Mouse (Mus musculus): ENCODE data around the gene Tspyl2. TPM values are rescaled to one million over a fixed set of nuclear protein-coding genes. Genes with fewer than 3 reads are reported as not detected.
A peak's percentile ranks its signal among the peaks of the same experiment; 100 is the strongest.
"Not testable (repeated sequence)": the region's sequence is repeated elsewhere in the genome, so short reads cannot be mapped to it uniquely, and the experiment has no call there.

Gene Tspyl2
- polyA plus RNA-seq, 1 experiment, result 18.8 TPM

DNA sequence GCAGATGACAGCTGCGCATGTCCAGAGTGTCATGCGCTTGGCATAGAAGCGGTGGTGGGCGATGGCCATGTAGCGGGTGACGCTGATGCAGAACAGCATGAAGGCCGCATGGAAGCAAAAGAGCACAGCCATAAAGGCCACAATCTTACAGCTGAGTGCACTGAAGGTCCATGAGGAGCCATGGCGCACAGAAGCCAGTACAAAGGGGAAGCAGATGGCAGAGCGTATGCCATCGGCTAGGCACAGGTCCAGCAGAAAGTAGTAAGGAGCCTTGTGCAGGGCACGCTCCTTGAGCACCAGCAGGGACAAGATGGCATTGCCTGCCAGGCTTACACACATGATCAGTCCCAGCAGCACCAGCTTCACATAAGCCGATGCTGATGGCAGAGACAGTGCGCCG lies 4.8 kb upstream of the Tspyl2 start:
- no peak overlapping the region for H3ac ChIP-seq (ENCODE audit: control insufficient read depth, insufficient read length, low read depth)
- TF ChIP-seq USF1 (IDR thresholded peaks at IDR 0.05; ENCODE audit: low read depth), result no peak
- TF ChIP-seq CEBPB (IDR thresholded peaks at IDR 0.05; ENCODE audit: low read depth), result no peak
- TF ChIP-seq CTCF (IDR thresholded peaks at IDR 0.05; ENCODE audit: control insufficient read depth, insufficient read depth, insufficient read length), result no peak
- no peak for TF ChIP-seq MYOG (IDR thresholded peaks at IDR 0.05; ENCODE audit: control insufficient read depth, extremely low read depth, insufficient read length)
- TF ChIP-seq MAX (IDR thresholded peaks at IDR 0.05), result no peak
- no peak overlapping the region for H3K4me3 ChIP-seq (ENCODE audit: insufficient read depth, poor library complexity, severe bottlenecking)
- no peaks in the 10 kb centered on the region for H3K79me3 ChIP-seq (ENCODE audit: low read depth)
- H3K79me2 ChIP-seq (ENCODE audit: control insufficient read depth, insufficient read depth), result peaks cover 1% of the 10 kb centered on the region
- H3K36me3 ChIP-seq (ENCODE audit: control insufficient read depth, insufficient read depth), result no peaks in the 10 kb centered on the region
- no peaks in the 10 kb centered on the region for H3K27me3 ChIP-seq (ENCODE audit: control insufficient read depth, insufficient read depth, insufficient read length)

DNA sequence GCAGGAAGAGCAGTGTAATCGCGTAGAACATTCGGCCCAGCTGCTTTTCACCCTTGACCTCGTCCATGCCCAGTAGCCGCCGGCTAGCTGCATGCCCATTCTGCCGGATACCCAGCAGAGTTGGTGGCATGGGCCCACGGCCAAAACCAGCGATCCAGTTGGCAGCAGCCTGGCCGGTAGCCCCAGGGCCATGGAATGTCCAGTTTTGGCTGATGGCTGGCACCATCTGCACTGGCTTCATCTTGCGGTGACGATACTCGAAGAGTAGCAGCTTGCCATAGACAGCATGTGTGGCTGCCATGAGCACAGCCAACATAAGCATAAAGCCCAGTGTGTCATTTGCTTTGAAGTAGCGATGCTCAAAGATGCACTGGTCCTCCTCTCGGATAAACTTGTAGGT lies 4.4 kb upstream of the Tspyl2 start:
- Histone ChIP-seq H3K27me3 (ENCODE audit: control insufficient read depth, insufficient read depth, insufficient read length) (no peaks in the 10 kb centered on the region), H3K79me3 (ENCODE audit: low read depth) (peaks cover under 1% of the 10 kb centered on the region), H3ac (ENCODE audit: control insufficient read depth, insufficient read length, low read depth) (no peak overlapping the region), H3K79me2 (ENCODE audit: control insufficient read depth, insufficient read depth) (peaks cover 6% of the 10 kb centered on the region), H3K4me3 (ENCODE audit: insufficient read depth, poor library complexity, severe bottlenecking) (no peak overlapping the region), H3K36me3 (ENCODE audit: control insufficient read depth, insufficient read depth) (no peaks in the 10 kb centered on the region)
- TF ChIP-seq MAX (IDR thresholded peaks at IDR 0.05) (no peak), MYOD1 (IDR thresholded peaks at IDR 0.05; ENCODE audit: control insufficient read depth, insufficient read length, low read depth) (no peak), FOSL1 (IDR thresholded peaks at IDR 0.05; ENCODE audit: insufficient read depth, low read length, poor library complexity, severe bottlenecking) (no peak), CTCF (IDR thresholded peaks at IDR 0.05; ENCODE audit: control insufficient read depth, insufficient read depth, insufficient read length) (no peak), MYOG (IDR thresholded peaks at IDR 0.05; ENCODE audit: control insufficient read depth, extremely low read depth, insufficient read length) (no peak), CEBPB (IDR thresholded peaks at IDR 0.05; ENCODE audit: low read depth) (no peak), USF1 (IDR thresholded peaks at IDR 0.05; ENCODE audit: low read depth) (no peak)

DNA sequence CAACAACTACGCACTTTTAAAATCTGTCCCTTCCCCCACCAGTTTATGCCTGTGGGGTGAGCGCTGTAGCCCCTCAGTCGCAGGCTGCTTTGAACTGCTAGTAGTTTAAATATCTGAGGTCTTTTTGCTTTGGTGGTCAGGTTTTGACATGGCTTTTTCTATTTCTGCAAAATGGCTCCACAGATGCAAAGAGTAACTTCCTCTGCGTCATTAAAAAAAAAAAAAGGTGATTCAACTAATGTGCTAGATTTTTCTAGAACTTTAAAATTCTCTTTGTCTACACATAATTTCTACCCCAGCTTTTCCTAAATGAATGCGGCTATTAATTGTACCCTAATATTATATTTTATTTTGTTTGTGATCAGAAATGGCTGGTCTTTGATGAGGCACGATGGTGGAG lies 678 bp upstream of the Tspyl2 start:
- TF ChIP-seq MAX (IDR thresholded peaks at IDR 0.05), result no peak
- no peak for TF ChIP-seq CTCF (IDR thresholded peaks at IDR 0.05; ENCODE audit: control insufficient read depth, insufficient read depth, insufficient read length)
- no peak for TF ChIP-seq MYOG (IDR thresholded peaks at IDR 0.05; ENCODE audit: control insufficient read depth, extremely low read depth, insufficient read length)
- TF ChIP-seq FOSL1 (IDR thresholded peaks at IDR 0.05; ENCODE audit: insufficient read depth, low read length, poor library complexity, severe bottlenecking), result no peak
- no peak for TF ChIP-seq USF1 (IDR thresholded peaks at IDR 0.05; ENCODE audit: low read depth)
- no peak for TF ChIP-seq MYOD1 (IDR thresholded peaks at IDR 0.05; ENCODE audit: control insufficient read depth, insufficient read length, low read depth)
- no peak for TF ChIP-seq CEBPB (IDR thresholded peaks at IDR 0.05; ENCODE audit: low read depth)
- Histone ChIP-seq H3ac (ENCODE audit: control insufficient read depth, insufficient read length, low read depth) (no peak overlapping the region), H3K79me2 (ENCODE audit: control insufficient read depth, insufficient read depth) (peaks cover 28% of the 10 kb centered on the region), H3K27me3 (ENCODE audit: control insufficient read depth, insufficient read depth, insufficient read length) (no peaks in the 10 kb centered on the region), H3K4me3 (ENCODE audit: insufficient read depth, poor library complexity, severe bottlenecking) (peak overlapping the region; percentile 21), H3K36me3 (ENCODE audit: control insufficient read depth, insufficient read depth) (peaks cover 10% of the 10 kb centered on the region), H3K79me3 (ENCODE audit: low read depth) (peaks cover 9% of the 10 kb centered on the region)

DNA sequence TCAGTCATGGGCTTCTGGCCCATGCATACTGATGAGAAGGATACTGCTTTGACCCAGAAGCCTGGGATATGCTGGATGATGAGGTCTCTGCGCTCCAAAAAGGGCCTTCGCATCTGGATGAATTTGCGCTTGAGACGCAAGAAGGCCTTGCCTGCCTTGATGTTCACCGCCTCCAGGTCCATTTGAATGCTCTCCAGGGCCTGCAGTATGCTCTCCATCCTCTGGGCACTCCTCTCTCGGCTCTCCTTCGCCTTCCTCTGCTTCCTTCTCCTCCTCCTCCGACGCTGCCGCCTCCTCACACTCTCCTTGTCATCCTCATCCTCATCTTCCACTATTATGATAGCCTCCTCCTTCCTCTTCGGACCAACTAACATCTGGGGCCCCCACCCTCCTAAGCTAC lies 729 bp downstream of the Tspyl2 start:
- peaks cover 10% of the 10 kb centered on the region for H3K36me3 ChIP-seq (ENCODE audit: control insufficient read depth, insufficient read depth)
- peaks cover 28% of the 10 kb centered on the region for H3K79me2 ChIP-seq (ENCODE audit: control insufficient read depth, insufficient read depth)
- TF ChIP-seq MYOG (IDR thresholded peaks at IDR 0.05; ENCODE audit: control insufficient read depth, extremely low read depth, insufficient read length), result no peak
- no peak for TF ChIP-seq MAX (IDR thresholded peaks at IDR 0.05)
- TF ChIP-seq CTCF (IDR thresholded peaks at IDR 0.05; ENCODE audit: control insufficient read depth, insufficient read depth, insufficient read length), result no peak
- TF ChIP-seq MYOD1 (IDR thresholded peaks at IDR 0.05; ENCODE audit: control insufficient read depth, insufficient read length, low read depth), result no peak
- no peak for TF ChIP-seq FOSL1 (IDR thresholded peaks at IDR 0.05; ENCODE audit: insufficient read depth, low read length, poor library complexity, severe bottlenecking)
- no peak for TF ChIP-seq CEBPB (IDR thresholded peaks at IDR 0.05; ENCODE audit: low read depth)
- no peak for TF ChIP-seq USF1 (IDR thresholded peaks at IDR 0.05; ENCODE audit: low read depth)
- peaks cover 9% of the 10 kb centered on the region for H3K79me3 ChIP-seq (ENCODE audit: low read depth)
- H3K4me3 ChIP-seq (ENCODE audit: insufficient read depth, poor library complexity, severe bottlenecking), result peak overlapping the region; percentile 42
- no peaks in the 10 kb centered on the region for H3K27me3 ChIP-seq (ENCODE audit: control insufficient read depth, insufficient read depth, insufficient read length)
- peak overlapping the region; percentile 51 for H3ac ChIP-seq (ENCODE audit: control insufficient read depth, insufficient read length, low read depth)

DNA sequence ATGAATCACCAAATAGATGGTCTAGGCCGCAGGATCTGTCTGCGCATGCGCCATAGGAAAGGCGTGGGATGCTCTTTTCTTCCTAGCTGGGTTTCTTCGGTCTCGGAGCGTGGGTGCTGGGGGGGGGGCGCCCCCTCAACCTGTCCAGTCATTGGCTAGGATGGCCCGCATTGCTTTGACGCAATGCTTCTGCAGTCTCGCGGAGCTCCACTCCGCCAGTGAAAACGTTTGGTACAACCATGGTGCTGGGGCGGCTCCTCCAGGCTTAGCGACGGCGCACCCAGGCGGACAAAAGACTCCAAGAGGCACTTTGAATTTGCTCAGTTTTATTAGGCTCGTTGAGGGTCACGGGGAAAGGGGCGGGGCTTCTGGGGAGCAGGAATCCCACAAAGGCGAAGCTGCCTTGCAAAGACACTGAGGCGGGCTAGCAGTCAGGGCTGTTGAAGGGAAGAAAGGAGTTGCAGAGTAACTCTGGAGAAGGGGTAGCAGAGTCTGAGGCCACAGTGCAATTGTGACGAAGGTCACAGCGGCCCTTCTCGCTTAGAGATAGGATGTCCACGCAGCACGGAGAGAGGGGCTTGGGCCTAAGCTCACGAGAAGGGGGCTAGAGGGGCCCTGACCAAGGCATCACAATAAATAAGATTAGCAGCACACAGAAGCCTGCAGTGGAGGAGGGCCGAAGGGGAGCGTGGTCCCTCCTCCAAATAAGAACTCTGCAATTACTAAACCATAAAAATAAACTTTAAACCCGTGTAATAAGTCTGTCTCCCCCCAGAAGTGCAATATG lies 5.5 kb downstream of the Tspyl2 start:
- TF ChIP-seq CTCF (IDR thresholded peaks at IDR 0.05; ENCODE audit: control insufficient read depth, insufficient read depth, insufficient read length) (no peak), MYOG (IDR thresholded peaks at IDR 0.05; ENCODE audit: control insufficient read depth, extremely low read depth, insufficient read length) (no peak), MAX (IDR thresholded peaks at IDR 0.05) (no peak), CEBPB (IDR thresholded peaks at IDR 0.05; ENCODE audit: low read depth) (no peak)
- Histone ChIP-seq H3K27me3 (ENCODE audit: control insufficient read depth, insufficient read depth, insufficient read length) (no peaks in the 10 kb centered on the region), H3ac (ENCODE audit: control insufficient read depth, insufficient read length, low read depth) (peak overlapping the region; percentile 69)

DNA sequence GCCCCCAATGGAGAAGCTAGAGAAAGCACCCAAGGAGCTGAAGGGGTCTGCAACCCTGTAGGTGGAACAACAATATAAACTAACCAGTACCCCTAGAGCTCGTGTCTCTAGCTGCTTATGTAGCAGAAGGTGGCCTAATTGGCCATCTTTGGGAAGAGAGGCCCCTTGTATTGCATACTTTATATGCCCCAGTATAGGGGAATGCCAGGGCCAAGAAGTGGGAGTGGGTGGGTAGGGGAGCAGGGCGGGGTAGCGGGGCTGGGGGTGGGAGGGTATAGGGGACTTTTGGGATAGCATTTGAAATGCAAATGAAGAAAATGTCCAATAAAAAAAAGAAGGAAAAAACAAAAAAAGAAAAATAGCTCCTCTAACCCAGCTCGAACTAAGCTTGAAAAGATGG lies 6.1 kb downstream of the Tspyl2 start:
- peaks cover 10% of the 10 kb centered on the region for H3K36me3 ChIP-seq (ENCODE audit: control insufficient read depth, insufficient read depth)
- not testable (repeated sequence) for H3K4me3 ChIP-seq (ENCODE audit: insufficient read depth, poor library complexity, severe bottlenecking); H3K79me3 ChIP-seq (ENCODE audit: low read depth); H3K27me3 ChIP-seq (ENCODE audit: control insufficient read depth, insufficient read depth, insufficient read length); H3ac ChIP-seq (ENCODE audit: control insufficient read depth, insufficient read length, low read depth)
- peaks cover 18% of the 10 kb centered on the region for H3K79me2 ChIP-seq (ENCODE audit: control insufficient read depth, insufficient read depth)

More for the DNA sequence above, 5.5 kb downstream of the Tspyl2 start:
- peak overlapping the region; percentile 21 for H3K4me3 ChIP-seq (ENCODE audit: insufficient read depth, poor library complexity, severe bottlenecking)
- H3K79me3 ChIP-seq (ENCODE audit: low read depth), result peaks cover 9% of the 10 kb centered on the region
- H3K36me3 ChIP-seq (ENCODE audit: control insufficient read depth, insufficient read depth), result peaks cover 10% of the 10 kb centered on the region
- peaks cover 24% of the 10 kb centered on the region for H3K79me2 ChIP-seq (ENCODE audit: control insufficient read depth, insufficient read depth)

DNA sequence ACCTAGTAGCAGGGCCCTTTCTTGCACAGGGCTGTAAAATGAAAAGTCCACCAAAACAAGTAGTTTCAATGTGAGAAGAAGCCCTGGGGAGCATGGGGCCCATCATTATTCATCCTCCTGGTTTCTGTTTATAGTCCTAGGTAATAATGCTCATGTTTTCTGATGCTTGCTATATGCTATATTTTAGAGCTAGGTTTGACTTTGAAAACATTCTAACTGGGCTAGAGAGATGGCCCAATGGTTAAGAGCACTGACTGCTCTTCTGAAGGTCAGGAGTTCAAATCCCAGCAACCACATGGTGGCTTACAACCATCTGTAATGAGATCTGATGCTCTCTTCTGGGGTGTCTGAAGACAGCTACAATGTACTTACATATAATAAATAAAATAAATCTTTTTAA lies 12.8 kb downstream of the Tspyl2 start:
- H3K27me3 ChIP-seq (ENCODE audit: control insufficient read depth, insufficient read depth, insufficient read length); H3ac ChIP-seq (ENCODE audit: control insufficient read depth, insufficient read length, low read depth): not testable (repeated sequence)

More for the DNA sequence above, 12.8 kb downstream of the Tspyl2 start:
- not testable (repeated sequence) for H3K4me3 ChIP-seq (ENCODE audit: insufficient read depth, poor library complexity, severe bottlenecking); H3K79me3 ChIP-seq (ENCODE audit: low read depth); H3K36me3 ChIP-seq (ENCODE audit: control insufficient read depth, insufficient read depth); H3K79me2 ChIP-seq (ENCODE audit: control insufficient read depth, insufficient read depth)

All from C2C12 (cell line).